Mouse (Mus musculus) cortical plate, adult 2 months (tissue): ENCODE measurements around the gene Exoc3l.

ENCODE experiments used
- CTCF ChIP-seq: fragments of 200-500 bp; IDR thresholded peaks from 2 replicates; pipeline ENCODE4 v1.5.1; 2011; ENCODE audit warnings: mild to moderate bottlenecking, control low read depth, low read length; ENCODE audit not compliant: insufficient read depth; ENCODE audit errors: extremely low read depth
- POLR2A ChIP-seq: fragments of 200-500 bp; IDR thresholded peaks from 2 replicates; pipeline ENCODE4 v1.6.1; 2011; ENCODE audit warnings: mild to moderate bottlenecking, low read length, control low read depth; ENCODE audit not compliant: insufficient read depth; ENCODE audit errors: extremely low read depth

- TF ChIP-seq POLR2A (no peak), CTCF (no peak)
Measured at GRCm38 (mm10) chr8:105294776-105295175, 1.1 kb downstream of the Exoc3l start.
